Mouse (Mus musculus): ENCODE results near the gene Rab7. TPM values are rescaled to one million over a fixed set of nuclear protein-coding genes. Genes with fewer than 3 reads are reported as not detected.
A peak's percentile ranks its signal among the peaks of the same experiment; 100 is the strongest.

Rab7 gene
- 345 TPM for polyA plus RNA-seq (2021)

GRCm38 (mm10) chr6:88044577-88045405 is at the start of gene Rab7:
Gene Rab7, minus strand, starts transcription at chr6:88045270.
- TF ChIP-seq CTCF (IDR thresholded peaks at IDR 0.05), result no peak
- DNase-seq (ENCODE audit: low read depth, low spot score) (peak; percentile 59), ATAC-seq (peak; percentile 90)
- H3K27me3 ChIP-seq, result no peaks in the 10 kb centered on the region
- ChIA-PET POLR2A (interaction anchor here (0.8 to 1.4 kb wide), 4 partner anchors 9 to 72 kb away, joined by 3 to 4 read pairs (median 3); no protein-coding TSS in a partner anchor), CTCF (interaction anchor here (1.3 kb wide), 1 partner anchor 16 kb away, joined by 3 read pairs; no protein-coding TSS in a partner anchor)
- in situ Hi-C loops (cut with MboI; ENCODE audit: low pct_unique_long_range_greater_than_20kb), result no loop called here

- no peak for TF ChIP-seq CTCF (IDR thresholded peaks at IDR 0.05)
- in situ Hi-C loops (cut with MboI; ENCODE audit: low pct_unique_long_range_greater_than_20kb), result loop anchor here (5.0 kb wide), 1 partner anchor 182 kb away; no protein-coding TSS in a partner anchor
Observed at GRCm38 (mm10) chr6:88088971-88089370, 43.9 kb upstream of the Rab7 start.

GRCm38 (mm10) chr6:88084278-88085151 is 39.4 kb upstream of the Rab7 start, which contains the start of gene Rpn1:
Gene Rpn1, plus strand, starts transcription at chr6:88084482.
- DNase-seq (ENCODE audit: low read depth, low spot score), result no peak
- CTCF ChIA-PET, result interaction anchor here (1.2 to 1.5 kb wide), 3 partner anchors 12 to 46 kb away, joined by 3 to 5 read pairs (median 3); no protein-coding TSS in a partner anchor
- POLR2A ChIA-PET, result interaction anchor here (0.7 to 1.5 kb wide), 3 partner anchors 15 to 87 kb away, joined by 3 to 5 read pairs (median 3); no protein-coding TSS in a partner anchor

More at GRCm38 (mm10) chr6:88088971-88089370, 43.9 kb upstream of the Rab7 start:
- DNase-seq (ENCODE audit: low read depth, low spot score), result no peak
- no peaks in the 10 kb centered on the region for H3K27me3 ChIP-seq
- ATAC-seq, result no peak
- CTCF ChIA-PET, result no interaction called here
- POLR2A ChIA-PET, result no interaction called here

GRCm38 (mm10) chr6:88083672-88084071 is 38.6 kb upstream of the Rab7 start:
- in situ Hi-C loops (cut with MboI; ENCODE audit: low pct_unique_long_range_greater_than_20kb), result no loop called here
- no peaks in the 10 kb centered on the region for H3K27me3 ChIP-seq
- POLR2A ChIA-PET, result interaction anchor here (1.0 kb wide), 1 partner anchor 22 kb away, joined by 3 read pairs; no protein-coding TSS in a partner anchor
- no peak for TF ChIP-seq CTCF (IDR thresholded peaks at IDR 0.05)
- CTCF ChIA-PET, result interaction anchor here (1.5 kb wide), 1 partner anchor 17 kb away, joined by 3 read pairs; no protein-coding TSS in a partner anchor
- DNase-seq (ENCODE audit: low read depth, low spot score) (no peak), ATAC-seq (no peak)

More at GRCm38 (mm10) chr6:88084278-88085151, 39.4 kb upstream of the Rab7 start, which contains the start of gene Rpn1:
- no peaks in the 10 kb centered on the region for H3K27me3 ChIP-seq
- no peak for TF ChIP-seq CTCF (IDR thresholded peaks at IDR 0.05)
- peak; percentile 84 for ATAC-seq
- in situ Hi-C loops (cut with MboI; ENCODE audit: low pct_unique_long_range_greater_than_20kb), result loop anchor here (5.0 kb wide), 1 partner anchor 177 kb away; no protein-coding TSS in a partner anchor

- ChIA-PET POLR2A (interaction anchor here (1.2 kb wide), 1 partner anchor 45 kb away, joined by 4 read pairs; no protein-coding TSS in a partner anchor), CTCF (interaction anchor here (1.5 kb wide), 1 partner anchor 17 kb away, joined by 3 read pairs; no protein-coding TSS in a partner anchor)
- ATAC-seq, result no peak
- in situ Hi-C loops (cut with MboI; ENCODE audit: low pct_unique_long_range_greater_than_20kb), result no loop called here
- no peaks in the 10 kb centered on the region for H3K27me3 ChIP-seq
- DNase-seq (ENCODE audit: low read depth, low spot score), result no peak
- TF ChIP-seq CTCF (IDR thresholded peaks at IDR 0.05), result no peak
Observed at GRCm38 (mm10) chr6:88083095-88083494, 38.0 kb upstream of the Rab7 start.

GRCm38 (mm10) chr6:88075960-88076517 is 31.0 kb upstream of the Rab7 start:
- ChIA-PET POLR2A (no interaction called here), CTCF (interaction anchor here (1.0 kb wide), 1 partner anchor 78 kb away, joined by 3 read pairs; no protein-coding TSS in a partner anchor)
- in situ Hi-C loops (cut with MboI; ENCODE audit: low pct_unique_long_range_greater_than_20kb), result no loop called here
- ATAC-seq (no peak), DNase-seq (ENCODE audit: low read depth, low spot score) (no peak)
- TF ChIP-seq CTCF (IDR thresholded peaks at IDR 0.05), result no peak
- H3K27me3 ChIP-seq, result no peaks in the 10 kb centered on the region

- peak; percentile 79 for ATAC-seq
- DNase-seq (ENCODE audit: low read depth, low spot score), result no peak
- in situ Hi-C loops (cut with MboI; ENCODE audit: low pct_unique_long_range_greater_than_20kb), result no loop called here
- ChIA-PET CTCF (interaction anchor here (0.5 to 1.0 kb wide), 2 partner anchors 77 to 371 kb away, joined by 3 read pairs; partner anchors contain the start of gene Eefsec), POLR2A (no interaction called here)
- H3K27me3 ChIP-seq, result no peaks in the 10 kb centered on the region
- TF ChIP-seq CTCF (IDR thresholded peaks at IDR 0.05), result peak; percentile 89
Observed at GRCm38 (mm10) chr6:88074752-88075554, 29.9 kb upstream of the Rab7 start.

GRCm38 (mm10) chr6:88071216-88071615 is 26.1 kb upstream of the Rab7 start:
- DNase-seq (ENCODE audit: low read depth, low spot score) (no peak), ATAC-seq (no peak)
- in situ Hi-C loops (cut with MboI; ENCODE audit: low pct_unique_long_range_greater_than_20kb), result no loop called here
- H3K27me3 ChIP-seq, result no peaks in the 10 kb centered on the region
- ChIA-PET CTCF (no interaction called here), POLR2A (no interaction called here)
- TF ChIP-seq CTCF (IDR thresholded peaks at IDR 0.05), result no peak

GRCm38 (mm10) chr6:88070468-88070867 is 25.4 kb upstream of the Rab7 start:
- ATAC-seq, result no peak
- DNase-seq (ENCODE audit: low read depth, low spot score), result no peak
- ChIA-PET POLR2A (no interaction called here), CTCF (no interaction called here)
- TF ChIP-seq CTCF (IDR thresholded peaks at IDR 0.05), result no peak
- no peaks in the 10 kb centered on the region for H3K27me3 ChIP-seq
- in situ Hi-C loops (cut with MboI; ENCODE audit: low pct_unique_long_range_greater_than_20kb), result no loop called here
